Mouse (Mus musculus) limb, embryonic 10.5 days (tissue): ENCODE measurements at regions not wholly inside any gene's neighbourhood (a gene's known extent, or its start where the extent isn't known, plus 50 kb on each side); places are given as distances from the start of the nearest gene placed in this dataset.

Experiments used
- DNase-seq: peaks from one replicate; pipeline ENCODE4 v3.0.0-alpha.2; 2017; ENCODE audit warnings: low spot score
- H3K27ac ChIP-seq: fragments of 300-500 bp; sonication (generic); 2 replicates; pipeline ENCODE4 v1.5.1; 2016; ENCODE audit warnings: mild to moderate bottlenecking
- H3K27me3 ChIP-seq: fragments of 300-500 bp; sonication (generic); 2 replicates; pipeline ENCODE4 v1.6.1; 2016; ENCODE audit warnings: low read depth, mild to moderate bottlenecking; ENCODE audit not compliant: poor library complexity, severe bottlenecking
- H3K36me3 ChIP-seq: fragments of 300-500 bp; sonication (generic); 2 replicates; pipeline ENCODE4 v1.6.1; 2016; ENCODE audit warnings: mild to moderate bottlenecking, moderate library complexity
- H3K4me1 ChIP-seq: fragments of 300-500 bp; sonication (generic); 2 replicates; pipeline ENCODE4 v1.6.1; 2016
- H3K4me3 ChIP-seq: fragments of 300-500 bp; sonication (generic); 2 replicates; pipeline ENCODE4 v1.5.1; 2016; ENCODE audit warnings: mild to moderate bottlenecking, moderate library complexity
- H3K9me3 ChIP-seq: fragments of 300-500 bp; sonication (generic); replicated peaks from 2 replicates; pipeline ENCODE4 v1.6.1; 2016; ENCODE audit warnings: mild to moderate bottlenecking
- WGBS: fragments of 180-500 bp; shearing (Covaris S2); methylation state at CpG from one replicate; pipeline ENCODE4 v1.1.7; 2016; 5-methylcytosine and 5-hydroxymethylcytosine counted together

DNA sequence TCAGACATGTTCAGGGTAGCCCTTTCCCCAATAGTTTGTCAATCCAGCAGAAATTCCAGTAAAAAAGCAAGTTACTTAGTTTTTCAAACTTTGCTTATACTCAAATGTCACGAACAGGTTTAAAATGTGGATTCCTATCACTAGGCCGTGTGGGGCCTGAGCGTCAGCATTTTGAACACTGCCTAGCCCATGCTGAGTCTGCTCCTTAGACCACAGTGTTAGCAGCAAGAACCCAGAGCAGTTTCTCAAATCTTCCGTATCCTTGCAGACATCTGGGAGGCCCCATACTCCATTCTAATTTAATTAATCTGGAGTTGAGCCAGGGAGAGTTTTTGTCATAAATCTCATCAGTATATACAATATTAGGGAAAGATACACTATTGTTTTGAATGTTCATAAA is 163.4 kb upstream of the Bdnf start:
- Histone ChIP-seq H3K4me3 (no peak overlapping the region), H3K4me1 (peaks cover 10% of the 10 kb centered on the region), H3K36me3 (no peaks in the 10 kb centered on the region), H3K27me3 (no peaks in the 10 kb centered on the region), H3K9me3 (no peaks in the 10 kb centered on the region), H3K27ac (no peak overlapping the region)
- 85% methylated on average over 4 of the region's 4 CpGs for WGBS
- no peak for DNase-seq

DNA sequence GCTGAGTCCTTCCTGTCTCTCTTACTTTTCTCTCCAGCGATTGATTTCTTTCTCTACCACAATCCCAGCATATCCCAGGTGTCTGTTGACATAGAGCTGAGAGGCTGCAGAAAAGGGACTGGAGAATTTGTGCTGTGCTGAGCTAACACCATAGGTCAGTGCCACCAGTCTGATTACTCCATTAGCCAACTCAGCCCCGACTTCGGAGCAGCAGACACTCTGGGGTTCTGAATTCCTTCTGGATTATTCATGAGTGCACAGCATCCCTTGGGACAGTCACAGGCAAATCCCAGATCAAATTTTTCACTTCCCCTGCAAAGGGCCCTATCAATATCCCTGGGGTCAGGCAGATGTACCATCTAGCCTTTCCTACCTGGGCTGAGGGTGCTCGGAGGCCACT is 155.2 kb upstream of the Bdnf start:
- H3K9me3 ChIP-seq: no peaks in the 10 kb centered on the region
- no peak overlapping the region for H3K4me3 ChIP-seq
- DNase-seq: no peak
- no peaks in the 10 kb centered on the region for H3K27me3 ChIP-seq
- H3K27ac ChIP-seq: no peak overlapping the region
- H3K36me3 ChIP-seq: no peaks in the 10 kb centered on the region
- no peaks in the 10 kb centered on the region for H3K4me1 ChIP-seq
- 85% methylated on average over 4 of the region's 4 CpGs for WGBS

- Histone ChIP-seq H3K9me3 (no peaks in the 10 kb centered on the region), H3K27me3 (no peaks in the 10 kb centered on the region), H3K4me1 (no peaks in the 10 kb centered on the region), H3K4me3 (no peak overlapping the region), H3K36me3 (no peaks in the 10 kb centered on the region), H3K27ac (no peak overlapping the region)
- no peak for DNase-seq
- WGBS: 90% methylated on average over 3 of the region's 3 CpGs
Measured at GRCm38 (mm10) chr2:109520471-109520870, 154.0 kb upstream of the Bdnf start.

DNA sequence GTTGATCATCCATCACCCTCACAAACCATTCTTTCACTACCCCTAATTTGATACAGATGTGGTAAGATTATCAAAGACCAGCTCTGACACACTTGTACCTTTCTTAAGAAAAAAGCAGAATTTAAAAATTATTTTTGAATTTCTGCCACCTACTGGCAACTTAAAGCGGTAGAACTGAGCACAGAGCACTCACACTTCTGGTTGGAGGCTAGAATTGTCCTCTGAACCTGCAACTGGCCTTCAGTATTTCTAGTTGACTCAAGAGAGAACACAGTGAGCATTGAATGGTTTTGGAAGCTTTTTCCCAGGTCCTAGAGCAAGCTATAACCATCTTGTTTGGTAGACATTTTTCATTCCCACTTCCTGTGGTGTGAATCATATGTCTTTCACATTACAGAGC is 135.0 kb upstream of the Bdnf start:
- Histone ChIP-seq H3K27ac (no peak overlapping the region), H3K4me3 (no peak overlapping the region), H3K36me3 (no peaks in the 10 kb centered on the region), H3K4me1 (peaks cover 14% of the 10 kb centered on the region), H3K9me3 (no peaks in the 10 kb centered on the region), H3K27me3 (no peaks in the 10 kb centered on the region)
- no peak for DNase-seq
- 51% methylated on average over 1 of the region's 1 CpGs for WGBS

DNA sequence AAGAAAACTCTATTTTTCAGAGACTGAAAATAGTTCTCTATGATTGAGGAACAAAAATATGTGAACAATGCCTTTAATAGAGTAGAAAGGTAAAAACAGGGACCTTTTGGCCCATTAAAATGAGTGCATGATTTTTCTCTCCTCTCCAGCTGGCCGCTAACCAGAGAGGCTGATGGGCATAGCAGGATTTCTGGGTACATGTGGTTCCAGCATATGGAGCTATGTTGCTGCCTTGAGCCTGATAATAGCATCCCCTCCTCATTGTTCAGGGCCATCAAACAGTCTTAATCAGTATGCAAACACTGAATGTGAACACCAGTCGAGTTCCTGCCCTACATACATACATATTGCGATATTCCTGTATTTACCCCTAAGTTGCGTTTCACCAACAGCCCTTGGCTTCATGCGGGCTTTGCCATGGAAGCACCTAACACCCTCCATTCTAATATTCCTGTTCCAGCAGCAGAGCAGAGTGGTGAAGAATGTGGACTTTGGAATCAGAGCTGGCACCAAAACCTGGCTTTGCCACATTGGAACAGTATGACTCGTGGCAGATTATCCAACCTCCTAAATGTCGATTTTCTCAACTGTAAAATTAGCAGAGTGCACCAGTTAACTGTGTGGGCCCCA is 127.9 kb upstream of the Bdnf start:
- Histone ChIP-seq H3K9me3 (no peaks in the 10 kb centered on the region), H3K4me1 (peaks cover 8% of the 10 kb centered on the region), H3K27ac (no peak overlapping the region), H3K4me3 (no peak overlapping the region), H3K36me3 (no peaks in the 10 kb centered on the region), H3K27me3 (no peaks in the 10 kb centered on the region)
- 92% methylated on average over 7 of the region's 7 CpGs for WGBS
- no peak for DNase-seq

GRCm38 (mm10) chr2:109554644-109555043 is 119.9 kb upstream of the Bdnf start:
- H3K27ac ChIP-seq: no peak overlapping the region
- no peak overlapping the region for H3K4me3 ChIP-seq
- no peaks in the 10 kb centered on the region for H3K9me3 ChIP-seq
- H3K4me1 ChIP-seq: peaks cover 4% of the 10 kb centered on the region; the same call in 1 of the 2 replicates
- 88% methylated on average over 6 of the region's 6 CpGs for WGBS
- no peaks in the 10 kb centered on the region for H3K27me3 ChIP-seq
- H3K36me3 ChIP-seq: no peaks in the 10 kb centered on the region
- no peak for DNase-seq

DNA sequence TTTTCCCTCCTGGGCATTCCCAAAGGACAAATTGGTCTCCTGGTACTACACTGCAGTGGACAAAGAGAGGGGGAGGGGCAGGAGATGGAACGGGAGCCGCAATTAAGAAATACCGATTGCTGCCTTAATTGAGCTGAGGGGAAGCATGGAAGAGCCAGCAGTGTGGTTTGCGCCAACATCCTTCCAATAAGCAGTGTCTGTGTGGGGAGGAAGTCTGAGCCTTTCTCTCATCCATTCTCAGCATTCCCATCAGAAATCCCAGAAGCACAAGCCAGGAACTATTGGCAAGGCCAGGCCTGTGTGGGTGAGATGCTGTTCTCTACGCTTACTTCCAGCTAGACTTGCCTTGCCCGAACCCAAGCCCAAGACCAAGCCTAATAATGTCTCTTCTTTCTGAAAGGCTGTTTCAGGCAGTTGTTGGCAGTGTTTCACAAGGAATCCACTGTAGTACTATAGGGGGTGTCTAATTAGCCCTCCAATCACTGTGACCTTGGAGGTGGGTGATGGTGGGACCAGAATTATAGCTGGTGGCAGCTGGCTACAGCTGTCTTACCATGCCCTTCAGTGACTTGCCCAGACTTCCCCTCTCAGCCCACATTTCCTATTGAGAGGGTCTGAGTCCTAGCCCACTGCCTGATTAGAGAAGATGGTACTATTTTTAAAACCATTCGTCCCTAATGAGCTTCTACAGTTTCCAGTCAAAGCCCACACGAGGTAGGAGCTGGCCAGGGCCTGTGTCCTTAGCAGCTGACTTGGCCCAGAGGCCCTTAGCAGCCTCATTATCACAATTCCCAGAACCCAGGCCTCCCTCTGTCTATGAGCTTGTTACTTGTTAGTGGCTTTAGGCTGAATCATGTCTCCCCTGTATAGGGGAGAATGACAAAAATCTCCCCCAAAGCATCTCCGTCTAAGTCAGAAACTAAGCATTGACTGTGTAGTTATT is 115.1 kb upstream of the Bdnf start:
- Histone ChIP-seq H3K4me3 (no peak overlapping the region), H3K36me3 (no peaks in the 10 kb centered on the region), H3K9me3 (no peaks in the 10 kb centered on the region), H3K27ac (no peak overlapping the region), H3K4me1 (peaks cover 4% of the 10 kb centered on the region; the same call in 1 of the 2 replicates), H3K27me3 (no peaks in the 10 kb centered on the region)
- DNase-seq: no peak
- 78% methylated on average over 9 of the region's 9 CpGs for WGBS

- 91% methylated on average over 3 of the region's 3 CpGs for WGBS
- Histone ChIP-seq H3K4me3 (no peak overlapping the region), H3K27ac (no peak overlapping the region), H3K36me3 (no peaks in the 10 kb centered on the region), H3K9me3 (no peaks in the 10 kb centered on the region), H3K4me1 (peaks cover 4% of the 10 kb centered on the region; the same call in 1 of the 2 replicates), H3K27me3 (no peaks in the 10 kb centered on the region)
- DNase-seq: no peak
Measured at GRCm38 (mm10) chr2:109562996-109563395, 111.5 kb upstream of the Bdnf start.

- peaks cover 9% of the 10 kb centered on the region for H3K4me1 ChIP-seq
- H3K36me3 ChIP-seq: no peaks in the 10 kb centered on the region
- H3K4me3 ChIP-seq: no peak overlapping the region
- H3K27me3 ChIP-seq: no peaks in the 10 kb centered on the region
- no peak for DNase-seq
- no peak overlapping the region for H3K27ac ChIP-seq
- H3K9me3 ChIP-seq: no peaks in the 10 kb centered on the region
Measured at GRCm38 (mm10) chr2:109576946-109577345, 97.6 kb upstream of the Bdnf start.

DNA sequence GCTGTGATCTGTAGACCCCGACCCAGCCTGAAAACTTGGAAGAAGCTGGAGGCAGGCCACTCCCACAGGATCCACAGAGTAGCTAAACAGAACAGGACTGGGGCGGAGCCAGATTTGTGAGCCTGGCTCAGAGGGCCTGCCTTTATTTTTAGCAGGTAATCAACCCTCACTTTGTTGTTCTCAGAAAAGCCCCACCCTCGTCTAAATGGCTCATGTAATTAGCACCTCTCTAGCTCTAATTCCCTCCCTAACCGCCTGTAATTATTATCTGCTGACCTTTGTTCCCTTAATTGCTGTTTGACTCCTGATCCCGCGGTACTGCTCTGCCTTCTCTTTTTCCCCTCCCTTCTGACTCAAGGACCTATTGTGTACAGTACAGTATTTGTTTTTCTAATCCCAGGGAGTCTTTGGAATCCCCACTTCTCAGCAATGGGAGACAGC is 95.6 kb upstream of the Bdnf start:
- no peak for DNase-seq
- no peaks in the 10 kb centered on the region for H3K36me3 ChIP-seq
- no peaks in the 10 kb centered on the region for H3K27me3 ChIP-seq
- peaks cover 13% of the 10 kb centered on the region for H3K4me1 ChIP-seq
- H3K9me3 ChIP-seq: no peaks in the 10 kb centered on the region
- no peak overlapping the region for H3K27ac ChIP-seq
- 5% methylated on average over 6 of the region's 6 CpGs for WGBS
- H3K4me3 ChIP-seq: peak overlapping the region; percentile 21; the same call in 1 of the 2 replicates

- Histone ChIP-seq H3K27me3 (no peaks in the 10 kb centered on the region), H3K27ac (no peak overlapping the region), H3K4me1 (no peaks in the 10 kb centered on the region), H3K36me3 (no peaks in the 10 kb centered on the region), H3K9me3 (no peaks in the 10 kb centered on the region), H3K4me3 (no peak overlapping the region)
- WGBS: 82% methylated on average over 9 of the region's 9 CpGs
- DNase-seq: no peak
Measured at GRCm38 (mm10) chr2:109618341-109619058, 56.0 kb upstream of the Bdnf start.

DNA sequence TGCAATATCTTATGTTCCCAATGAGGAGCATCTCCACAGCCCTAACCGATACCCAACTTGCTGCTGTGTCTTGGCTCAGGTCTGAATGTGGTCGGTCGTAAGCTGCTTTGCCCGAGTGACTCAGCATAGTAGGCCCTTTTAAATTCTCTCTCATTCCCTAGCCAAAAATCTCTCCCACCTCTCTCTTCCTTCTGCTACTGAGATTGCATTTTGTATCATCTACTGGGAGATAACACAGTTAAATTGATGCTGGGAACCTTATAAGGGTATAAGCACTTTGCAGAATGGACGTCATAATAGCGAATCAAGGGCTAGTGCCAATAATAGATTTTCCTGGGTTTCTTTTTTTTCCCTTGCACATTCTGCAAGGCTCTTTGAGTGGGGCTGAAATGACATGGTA is 54.8 kb upstream of the Bdnf start:
- no peaks in the 10 kb centered on the region for H3K9me3 ChIP-seq
- no peak for DNase-seq
- no peak overlapping the region for H3K4me3 ChIP-seq
- H3K27ac ChIP-seq: no peak overlapping the region
- H3K27me3 ChIP-seq: no peaks in the 10 kb centered on the region
- H3K36me3 ChIP-seq: no peaks in the 10 kb centered on the region
- H3K4me1 ChIP-seq: no peaks in the 10 kb centered on the region
- WGBS: 94% methylated on average over 6 of the region's 6 CpGs

- no peak overlapping the region for H3K4me3 ChIP-seq
- 82% methylated on average over 9 of the region's 9 CpGs for WGBS
- H3K27ac ChIP-seq: no peak overlapping the region
Measured at GRCm38 (mm10) chr2:109621595-109621994, 52.9 kb upstream of the Bdnf start.

More at GRCm38 (mm10) chr2:109621595-109621994, 52.9 kb upstream of the Bdnf start:
- Histone ChIP-seq H3K27me3 (no peaks in the 10 kb centered on the region), H3K9me3 (no peaks in the 10 kb centered on the region), H3K36me3 (no peaks in the 10 kb centered on the region), H3K4me1 (no peaks in the 10 kb centered on the region)
- DNase-seq: no peak
